Mouse (Mus musculus): Measurements from ENCODE around the gene Rprml.

Gene Rprml

GRCm38 (mm10) chr11:103649301-103649982 is at the start of gene Rprml:
TSS of gene Rprml (plus strand) at chr11:103649570.
- DNase-seq: peak; percentile 30

GRCm38 (mm10) chr11:103606611-103607010 is 42.8 kb upstream of the Rprml start:
- DNase-seq: no peak

GRCm38 (mm10) chr11:103610772-103611171 is 38.6 kb upstream of the Rprml start:
- DNase-seq: no peak

- DNase-seq: no peak
Measured at GRCm38 (mm10) chr11:103621040-103621439, 28.3 kb upstream of the Rprml start, which contains the start of gene Gm884. TSS of gene Gm884 (minus strand) at chr11:103621140.

- DNase-seq: no peak
Measured at GRCm38 (mm10) chr11:103627453-103627852, 21.9 kb upstream of the Rprml start.

- no peak for DNase-seq
Measured at GRCm38 (mm10) chr11:103634806-103635205, 14.6 kb upstream of the Rprml start.

- DNase-seq: no peak
Measured at GRCm38 (mm10) chr11:103635481-103635880, 13.9 kb upstream of the Rprml start.

- DNase-seq: no peak
Measured at GRCm38 (mm10) chr11:103636261-103636660, 13.1 kb upstream of the Rprml start.

- no peak for DNase-seq
Measured at GRCm38 (mm10) chr11:103638790-103639189, 10.6 kb upstream of the Rprml start, which contains the start of gene Lyzl6. TSS of gene Lyzl6 (minus strand) at chr11:103638890.

- DNase-seq: peak; percentile 60
Measured at GRCm38 (mm10) chr11:103639407-103639946, 9.9 kb upstream of the Rprml start.

- no peak for DNase-seq
Measured at GRCm38 (mm10) chr11:103643211-103643610, 6.2 kb upstream of the Rprml start.

- no peak for DNase-seq
Measured at GRCm38 (mm10) chr11:103645731-103646130, 3.6 kb upstream of the Rprml start.

- no peak for DNase-seq
Measured at GRCm38 (mm10) chr11:103646301-103646700, 3.1 kb upstream of the Rprml start.

- DNase-seq: no peak
Measured at GRCm38 (mm10) chr11:103647921-103648620, 1.3 kb upstream of the Rprml start.

- no peak for DNase-seq
Measured at GRCm38 (mm10) chr11:103648656-103649055, 714 bp upstream of the Rprml start.

GRCm38 (mm10) chr11:103649983-103650493 is 668 bp downstream of the Rprml start:
- DNase-seq: peak; percentile 12

GRCm38 (mm10) chr11:103651426-103651825 is 2.1 kb downstream of the Rprml start:
- no peak for DNase-seq

- no peak for DNase-seq
Measured at GRCm38 (mm10) chr11:103653359-103653965, 4.1 kb downstream of the Rprml start.

GRCm38 (mm10) chr11:103656520-103656919 is 7.2 kb downstream of the Rprml start:
- DNase-seq: peak; percentile 72

GRCm38 (mm10) chr11:103658189-103658588 is 8.8 kb downstream of the Rprml start:
- DNase-seq: no peak

- no peak for DNase-seq
Measured at GRCm38 (mm10) chr11:103661863-103662262, 12.5 kb downstream of the Rprml start.

- DNase-seq: no peak
Measured at GRCm38 (mm10) chr11:103662546-103662945, 13.2 kb downstream of the Rprml start.

GRCm38 (mm10) chr11:103663119-103663518 is 13.7 kb downstream of the Rprml start:
- no peak for DNase-seq

Measured in thymus, postnatal 4 days (tissue).